Mouse (Mus musculus) neural tube, embryonic 11.5 days (tissue): ENCODE measurements at regions not wholly inside any gene's neighbourhood (a gene's known extent, or its start where the extent isn't known, plus 50 kb on each side); places are given as distances from the start of the nearest gene placed in this dataset.

ENCODE experiments used
- ATAC-seq: fragments of 200-750 bp; cut with Nextera tagmentation; 2 replicates; pipeline ENCODE4 v1.8.0; 2017; ENCODE audit warnings: moderate number of reproducible peaks, mild to moderate bottlenecking, moderate TSS enrichment, moderate library complexity; ENCODE audit not compliant: insufficient read depth, low FRiP score, low TSS enrichment
- DNase-seq: peaks from one replicate; pipeline ENCODE4 v3.0.0-alpha.2; 2015; ENCODE audit warnings: low spot score
- H3K27ac ChIP-seq: fragments of 300-500 bp; sonication (generic); 2 replicates; pipeline ENCODE4 v1.5.1; 2014; ENCODE audit warnings: low read depth, mild to moderate bottlenecking, low read length
- H3K27me3 ChIP-seq: fragments of 300-500 bp; sonication (generic); 2 replicates; pipeline ENCODE4 v1.6.1; 2014; ENCODE audit warnings: mild to moderate bottlenecking, low read length, mixed read lengths; ENCODE audit not compliant: control insufficient read depth, insufficient read depth
- H3K36me3 ChIP-seq: fragments of 300-500 bp; sonication (generic); 2 replicates; pipeline ENCODE4 v1.6.1; 2014; ENCODE audit warnings: mild to moderate bottlenecking, low read length, moderate library complexity, mixed read lengths; ENCODE audit not compliant: control insufficient read depth, insufficient read depth
- H3K4me1 ChIP-seq: fragments of 300-500 bp; sonication (generic); 2 replicates; pipeline ENCODE4 v1.6.1; 2014; ENCODE audit warnings: low read length, mixed read lengths; ENCODE audit not compliant: control insufficient read depth, insufficient read depth
- H3K4me2 ChIP-seq: fragments of 300-500 bp; sonication (generic); 2 replicates; pipeline ENCODE4 v1.6.1; 2014; ENCODE audit warnings: low read depth, mild to moderate bottlenecking, moderate library complexity
- H3K4me3 ChIP-seq: fragments of 300-500 bp; sonication (generic); 2 replicates; pipeline ENCODE4 v1.5.1; 2014; ENCODE audit warnings: low read depth, low read length
- H3K9ac ChIP-seq: fragments of 300-500 bp; sonication (generic); 2 replicates; pipeline ENCODE4 v1.6.1; 2014; ENCODE audit warnings: mild to moderate bottlenecking, low read length
- H3K9me3 ChIP-seq: fragments of 300-500 bp; sonication (generic); 2 replicates; pipeline ENCODE4 v1.6.1; 2016; ENCODE audit warnings: low read length; ENCODE audit not compliant: control insufficient read depth
- WGBS: fragments of 180-500 bp; shearing (Covaris S2); extraction: QIAGEN DNeasy Blood & Tissue Kit; methylation state at CpG from one replicate; pipeline ENCODE4 v1.1.7; 2014; 5-methylcytosine and 5-hydroxymethylcytosine counted together

- H3K4me3 ChIP-seq, result no peak overlapping the region
- no peak overlapping the region for H3K27ac ChIP-seq
- H3K4me1 ChIP-seq, result no peaks in the 10 kb centered on the region
- WGBS, result 39% methylated on average over 2 of the region's 2 CpGs
- H3K9ac ChIP-seq, result no peak overlapping the region
- DNase-seq (no peak), ATAC-seq (no peak)
- no peaks in the 10 kb centered on the region for H3K9me3 ChIP-seq
- H3K4me2 ChIP-seq, result no peak overlapping the region
- no peaks in the 10 kb centered on the region for H3K27me3 ChIP-seq
- no peaks in the 10 kb centered on the region for H3K36me3 ChIP-seq
Observed at GRCm38 (mm10) chr11:25473682-25474365, 736.7 kb downstream of the 5730522E02Rik start.

- Histone ChIP-seq H3K9me3 (no peaks in the 10 kb centered on the region), H3K4me2 (no peak overlapping the region), H3K27ac (no peak overlapping the region), H3K4me3 (no peak overlapping the region), H3K27me3 (no peaks in the 10 kb centered on the region), H3K36me3 (no peaks in the 10 kb centered on the region), H3K4me1 (no peaks in the 10 kb centered on the region), H3K9ac (no peak overlapping the region)
- no peak for DNase-seq
- ATAC-seq, result no peak
- WGBS, result 75% methylated on average over 6 of the region's 6 CpGs
Observed at GRCm38 (mm10) chr11:25469819-25470218, 740.7 kb downstream of the 5730522E02Rik start.

- no peak overlapping the region for H3K27ac ChIP-seq
- no peaks in the 10 kb centered on the region for H3K27me3 ChIP-seq
- no peak for DNase-seq
- H3K4me2 ChIP-seq, result no peak overlapping the region
- WGBS, result 78% methylated on average over 1 of the region's 1 CpGs
- ATAC-seq, result no peak
- no peak overlapping the region for H3K9ac ChIP-seq
- H3K4me3 ChIP-seq, result no peak overlapping the region
- no peaks in the 10 kb centered on the region for H3K9me3 ChIP-seq
- no peaks in the 10 kb centered on the region for H3K4me1 ChIP-seq
- no peaks in the 10 kb centered on the region for H3K36me3 ChIP-seq
Observed at GRCm38 (mm10) chr11:25437206-25437605, 773.4 kb downstream of the 5730522E02Rik start.

- WGBS, result 35% methylated on average over 1 of the region's 1 CpGs
- H3K27me3 ChIP-seq, result no peaks in the 10 kb centered on the region
- no peak overlapping the region for H3K27ac ChIP-seq
- H3K36me3 ChIP-seq, result no peaks in the 10 kb centered on the region
- ATAC-seq, result no peak; the same call in 1 of the 2 replicates
- H3K4me1 ChIP-seq, result no peaks in the 10 kb centered on the region
- no peak overlapping the region for H3K4me2 ChIP-seq
- DNase-seq, result no peak
- H3K9ac ChIP-seq, result no peak overlapping the region
- no peak overlapping the region for H3K4me3 ChIP-seq
- H3K9me3 ChIP-seq, result no peaks in the 10 kb centered on the region
Observed at GRCm38 (mm10) chr11:25435645-25436044, 774.9 kb downstream of the 5730522E02Rik start.

GRCm38 (mm10) chr11:25423186-25423585 lies 787.4 kb downstream of the 5730522E02Rik start:
- Histone ChIP-seq H3K4me2 (no peak overlapping the region), H3K27ac (no peak overlapping the region), H3K9ac (no peak overlapping the region), H3K36me3 (no peaks in the 10 kb centered on the region), H3K27me3 (no peaks in the 10 kb centered on the region), H3K4me1 (no peaks in the 10 kb centered on the region), H3K9me3 (no peaks in the 10 kb centered on the region), H3K4me3 (no peak overlapping the region)
- ATAC-seq (no peak), DNase-seq (no peak)
- WGBS, result 93% methylated on average over 4 of the region's 4 CpGs

- Histone ChIP-seq H3K9ac (no peak overlapping the region), H3K4me2 (no peak overlapping the region), H3K4me3 (no peak overlapping the region), H3K4me1 (no peaks in the 10 kb centered on the region), H3K36me3 (no peaks in the 10 kb centered on the region), H3K27me3 (no peaks in the 10 kb centered on the region), H3K9me3 (no peaks in the 10 kb centered on the region), H3K27ac (no peak overlapping the region)
- no peak for DNase-seq
- no peak for ATAC-seq
Observed at GRCm38 (mm10) chr11:25421486-25421885, 789.1 kb downstream of the 5730522E02Rik start.

GRCm38 (mm10) chr11:25410403-25411090 lies 800.0 kb downstream of the 5730522E02Rik start:
- no peak overlapping the region for H3K4me3 ChIP-seq
- no peak overlapping the region for H3K27ac ChIP-seq
- no peaks in the 10 kb centered on the region for H3K4me1 ChIP-seq
- H3K9me3 ChIP-seq, result no peaks in the 10 kb centered on the region
- DNase-seq (no peak), ATAC-seq (no peak)
- H3K36me3 ChIP-seq, result no peaks in the 10 kb centered on the region
- H3K27me3 ChIP-seq, result no peaks in the 10 kb centered on the region
- H3K4me2 ChIP-seq, result no peak overlapping the region
- 86% methylated on average over 4 of the region's 4 CpGs for WGBS
- H3K9ac ChIP-seq, result no peak overlapping the region

GRCm38 (mm10) chr11:25391649-25392048 lies 818.9 kb downstream of the 5730522E02Rik start:
- no peaks in the 10 kb centered on the region for H3K27me3 ChIP-seq
- H3K4me2 ChIP-seq, result no peak overlapping the region
- WGBS, result 72% methylated on average over 2 of the region's 2 CpGs
- H3K4me1 ChIP-seq, result no peaks in the 10 kb centered on the region
- no peak for DNase-seq
- H3K36me3 ChIP-seq, result no peaks in the 10 kb centered on the region
- H3K9ac ChIP-seq, result no peak overlapping the region
- H3K9me3 ChIP-seq, result no peaks in the 10 kb centered on the region
- H3K4me3 ChIP-seq, result no peak overlapping the region
- H3K27ac ChIP-seq, result no peak overlapping the region
- no peak for ATAC-seq

- 88% methylated on average over 2 of the region's 2 CpGs for WGBS
- ATAC-seq (no peak), DNase-seq (no peak)
- no peak overlapping the region for H3K27ac ChIP-seq
- H3K36me3 ChIP-seq, result no peaks in the 10 kb centered on the region
- no peak overlapping the region for H3K4me2 ChIP-seq
- H3K4me3 ChIP-seq, result no peak overlapping the region
- H3K9me3 ChIP-seq, result no peaks in the 10 kb centered on the region
- H3K9ac ChIP-seq, result no peak overlapping the region
- H3K27me3 ChIP-seq, result no peaks in the 10 kb centered on the region
- H3K4me1 ChIP-seq, result no peaks in the 10 kb centered on the region
Observed at GRCm38 (mm10) chr11:25367111-25367510, 843.5 kb downstream of the 5730522E02Rik start.
